Mouse (Mus musculus): ENCODE data around the gene Vmn1r213. TPM values are rescaled to one million over a fixed set of nuclear protein-coding genes. Genes with fewer than 3 reads are reported as not detected.

The Vmn1r213 gene
- polyA plus RNA-seq (2012; rRNA removed), result not detected in 2 replicates

DNA sequence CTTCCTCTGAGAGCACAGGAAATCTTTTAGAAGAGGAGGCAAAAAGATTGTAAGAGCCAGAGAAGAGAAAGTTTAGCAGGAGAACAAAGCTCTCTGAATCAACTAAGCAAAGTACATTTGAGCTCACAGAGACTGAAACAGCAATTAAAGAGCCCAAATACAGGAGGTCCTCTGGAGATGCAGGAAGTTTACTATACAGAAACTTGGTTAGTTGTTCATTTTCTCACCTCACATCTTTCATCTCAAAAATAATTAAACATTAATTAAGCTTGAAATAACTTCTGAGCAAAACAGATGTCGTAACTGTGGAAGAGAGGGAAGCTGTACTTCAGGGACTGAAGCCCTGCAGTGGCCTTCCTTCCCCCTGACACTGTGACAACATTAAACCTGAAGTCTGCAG lies at the start of gene Vmn1r213:
Vmn1r213 (plus strand) TSS at position 301 of the 400 bp plus-strand sequence.
- no peak within 1 kb of the TSS for H3K27ac ChIP-seq (ENCODE audit: insufficient read depth, low read depth, low read length)
- no peaks in the 10 kb centered on the region for H3K27me3 ChIP-seq (ENCODE audit: control insufficient read depth, insufficient read depth, low read length)
- H3K4me3 ChIP-seq (ENCODE audit: low read depth, low read length), result no peak within 1 kb of the TSS
- 72% methylated on average over 1 of the region's 1 CpGs for WGBS
- TF ChIP-seq CTCF (IDR thresholded peaks at IDR 0.05; ENCODE audit: extremely low read depth, insufficient read length, insufficient replicate concordance, low read depth, low read length), result no peak
- TF ChIP-seq POLR2A (IDR thresholded peaks at IDR 0.05; ENCODE audit: low read depth, low read length), result no peak
- H3K36me3 ChIP-seq (ENCODE audit: control insufficient read depth, insufficient read depth, low read length), result no peaks in the 10 kb centered on the region
- H3K4me1 ChIP-seq (ENCODE audit: control insufficient read depth, insufficient read depth, insufficient read length, low read length), result no peaks in the 10 kb centered on the region

DNA sequence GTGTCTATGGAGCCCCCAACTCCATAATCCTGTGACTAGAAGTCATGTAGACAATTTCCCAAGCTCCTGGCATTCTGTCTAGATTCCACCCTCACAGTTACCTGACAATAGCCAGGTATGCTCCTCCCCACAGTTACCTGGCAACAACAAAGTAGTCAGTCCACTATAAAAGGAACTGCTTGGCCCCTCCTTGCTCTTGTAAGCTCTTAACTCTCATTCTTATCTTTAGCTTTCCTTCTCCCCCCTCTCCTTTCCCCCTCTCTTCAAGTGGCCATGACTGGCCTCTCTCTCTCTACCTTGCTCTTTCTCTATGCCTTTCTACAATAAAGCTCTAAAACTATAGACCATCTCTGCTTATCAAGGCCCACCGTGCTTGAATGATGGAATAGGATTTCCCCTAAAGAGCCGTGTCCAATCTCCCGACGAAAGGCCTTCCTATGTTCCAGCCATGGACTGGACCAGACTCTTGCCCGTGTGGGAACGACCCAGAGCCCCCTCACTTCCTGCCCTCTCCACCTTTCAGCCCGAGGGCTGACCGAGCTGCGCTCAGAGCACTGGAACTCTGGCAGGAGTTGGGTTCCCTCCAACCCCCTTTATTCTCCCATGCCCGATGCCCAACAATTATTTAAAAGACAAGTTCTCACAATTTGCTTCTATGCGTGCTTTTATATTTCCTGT lies 17.1 kb upstream of the Vmn1r213 start:
- no peak overlapping the region for H3K4me3 ChIP-seq (ENCODE audit: low read depth, low read length)
- H3K27ac ChIP-seq (ENCODE audit: insufficient read depth, low read depth, low read length), result no peak overlapping the region
- whole genome bisulfite sequencing, result 83% methylated on average over 11 of the region's 11 CpGs
- no peaks in the 10 kb centered on the region for H3K27me3 ChIP-seq (ENCODE audit: control insufficient read depth, insufficient read depth, low read length)
- H3K36me3 ChIP-seq (ENCODE audit: control insufficient read depth, insufficient read depth, low read length), result no peaks in the 10 kb centered on the region
- TF ChIP-seq POLR2A (IDR thresholded peaks at IDR 0.05; ENCODE audit: low read depth, low read length) (no peak), CTCF (IDR thresholded peaks at IDR 0.05; ENCODE audit: extremely low read depth, insufficient read length, insufficient replicate concordance, low read depth, low read length) (no peak)
- H3K4me1 ChIP-seq (ENCODE audit: control insufficient read depth, insufficient read depth, insufficient read length, low read length), result no peaks in the 10 kb centered on the region

DNA sequence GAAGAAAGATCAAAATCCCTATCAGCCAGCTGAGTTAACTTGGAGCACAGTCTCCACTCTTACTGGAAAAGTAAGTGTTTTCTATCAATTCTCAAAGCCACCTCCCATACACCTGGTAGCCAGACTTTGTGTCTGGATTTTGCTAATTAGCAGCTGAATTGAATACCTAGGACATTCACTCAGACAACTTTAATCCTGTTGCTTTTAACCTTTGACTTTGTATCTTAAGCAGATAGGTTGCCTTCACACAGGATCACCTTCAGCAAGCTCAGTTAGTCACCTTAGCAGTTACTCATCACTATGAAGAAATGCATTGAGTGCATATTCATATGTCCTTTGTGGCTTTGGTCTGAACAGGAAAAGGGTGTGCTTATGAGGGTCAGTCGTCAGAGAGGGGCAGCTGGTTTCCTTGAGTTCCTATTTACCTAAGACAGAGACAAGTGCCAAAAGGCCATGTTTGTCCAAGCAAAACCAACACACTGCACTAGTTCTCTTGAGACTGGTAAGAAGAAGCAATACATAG lies 15.2 kb upstream of the Vmn1r213 start:
- Histone ChIP-seq H3K27me3 (ENCODE audit: control insufficient read depth, insufficient read depth, low read length) (no peaks in the 10 kb centered on the region), H3K36me3 (ENCODE audit: control insufficient read depth, insufficient read depth, low read length) (no peaks in the 10 kb centered on the region), H3K4me3 (ENCODE audit: low read depth, low read length) (no peak overlapping the region), H3K4me1 (ENCODE audit: control insufficient read depth, insufficient read depth, insufficient read length, low read length) (no peaks in the 10 kb centered on the region), H3K27ac (ENCODE audit: insufficient read depth, low read depth, low read length) (no peak overlapping the region)
- TF ChIP-seq CTCF (IDR thresholded peaks at IDR 0.05; ENCODE audit: extremely low read depth, insufficient read length, insufficient replicate concordance, low read depth, low read length) (no peak), POLR2A (IDR thresholded peaks at IDR 0.05; ENCODE audit: low read depth, low read length) (no peak)
- 32% methylated on average over 1 of the region's 1 CpGs for WGBS

DNA sequence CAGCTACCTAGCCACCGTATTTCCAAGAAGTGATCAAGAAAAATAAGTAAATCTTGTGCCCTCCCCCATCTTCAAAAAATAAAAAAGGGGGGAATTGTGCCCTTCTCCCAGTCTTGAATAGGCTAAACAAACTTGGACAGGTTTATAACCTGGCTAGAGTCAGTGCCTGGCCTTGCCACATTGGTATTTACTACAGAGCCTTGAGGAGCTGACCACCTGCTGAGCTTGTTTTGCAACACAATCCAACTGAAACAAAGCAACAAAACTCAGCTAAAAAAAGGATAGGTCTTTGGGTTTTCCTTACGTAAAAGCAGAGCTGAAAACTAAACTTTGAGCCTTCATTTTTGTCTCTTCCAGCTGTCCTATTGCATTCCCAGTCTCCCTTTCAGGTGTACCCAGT lies 14.7 kb upstream of the Vmn1r213 start:
- no peaks in the 10 kb centered on the region for H3K36me3 ChIP-seq (ENCODE audit: control insufficient read depth, insufficient read depth, low read length)
- H3K4me3 ChIP-seq (ENCODE audit: low read depth, low read length), result no peak overlapping the region
- TF ChIP-seq CTCF (IDR thresholded peaks at IDR 0.05; ENCODE audit: extremely low read depth, insufficient read length, insufficient replicate concordance, low read depth, low read length) (no peak), POLR2A (IDR thresholded peaks at IDR 0.05; ENCODE audit: low read depth, low read length) (no peak)
- WGBS, result 55% methylated on average over 2 of the region's 2 CpGs
- H3K27me3 ChIP-seq (ENCODE audit: control insufficient read depth, insufficient read depth, low read length), result no peaks in the 10 kb centered on the region
- H3K27ac ChIP-seq (ENCODE audit: insufficient read depth, low read depth, low read length), result no peak overlapping the region
- H3K4me1 ChIP-seq (ENCODE audit: control insufficient read depth, insufficient read depth, insufficient read length, low read length), result no peaks in the 10 kb centered on the region

DNA sequence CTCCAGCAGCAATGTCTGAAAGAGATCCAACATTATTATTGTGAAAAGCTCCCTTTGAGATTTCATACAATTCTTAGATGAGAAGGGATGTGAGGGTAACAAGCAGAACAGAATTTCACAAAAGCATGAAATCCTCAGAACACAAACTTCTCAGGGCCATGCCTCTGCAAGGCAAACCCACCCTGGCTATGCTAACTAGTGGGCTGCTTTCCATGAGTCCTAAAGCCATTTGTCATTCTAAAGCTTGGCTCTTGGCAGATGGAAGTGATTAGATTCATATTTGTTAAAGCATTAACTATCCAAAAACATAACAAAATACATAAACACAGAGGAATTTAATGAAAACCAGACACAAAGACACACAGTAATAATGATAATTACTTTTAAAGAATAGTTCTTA lies 10.7 kb downstream of the Vmn1r213 start:
- Histone ChIP-seq H3K27me3 (ENCODE audit: control insufficient read depth, insufficient read depth, low read length) (no peaks in the 10 kb centered on the region), H3K4me3 (ENCODE audit: low read depth, low read length) (no peak overlapping the region), H3K27ac (ENCODE audit: insufficient read depth, low read depth, low read length) (no peak overlapping the region), H3K4me1 (ENCODE audit: control insufficient read depth, insufficient read depth, insufficient read length, low read length) (no peaks in the 10 kb centered on the region), H3K36me3 (ENCODE audit: control insufficient read depth, insufficient read depth, low read length) (no peaks in the 10 kb centered on the region)
- no peak for TF ChIP-seq POLR2A (IDR thresholded peaks at IDR 0.05; ENCODE audit: low read depth, low read length)
- TF ChIP-seq CTCF (IDR thresholded peaks at IDR 0.05; ENCODE audit: extremely low read depth, insufficient read length, insufficient replicate concordance, low read depth, low read length), result no peak

DNA sequence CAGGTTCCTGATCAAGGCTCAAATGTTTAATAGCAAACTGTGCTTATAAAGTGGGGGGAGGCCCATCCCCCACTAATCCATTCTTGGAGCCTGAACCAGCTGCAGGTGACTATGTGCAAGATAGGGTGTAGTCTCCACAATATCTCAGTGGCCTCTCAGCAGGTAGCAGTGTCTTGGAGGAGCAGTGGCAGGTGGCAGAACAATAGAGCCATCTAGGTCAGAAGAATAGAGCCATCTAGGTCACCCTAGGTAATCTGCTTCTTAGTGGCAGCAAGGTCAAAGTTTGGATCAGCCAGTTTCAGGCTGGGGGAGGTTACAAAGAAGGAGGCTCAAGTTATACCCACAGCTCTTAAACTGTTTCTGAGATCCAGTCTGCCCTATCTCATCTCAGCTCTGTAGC lies 17.4 kb downstream of the Vmn1r213 start:
- no peaks in the 10 kb centered on the region for H3K27me3 ChIP-seq (ENCODE audit: control insufficient read depth, insufficient read depth, low read length)
- H3K4me3 ChIP-seq (ENCODE audit: low read depth, low read length), result no peak overlapping the region
- no peak overlapping the region for H3K27ac ChIP-seq (ENCODE audit: insufficient read depth, low read depth, low read length)
- no peaks in the 10 kb centered on the region for H3K4me1 ChIP-seq (ENCODE audit: control insufficient read depth, insufficient read depth, insufficient read length, low read length)
- no peaks in the 10 kb centered on the region for H3K36me3 ChIP-seq (ENCODE audit: control insufficient read depth, insufficient read depth, low read length)
- no peak for TF ChIP-seq CTCF (IDR thresholded peaks at IDR 0.05; ENCODE audit: extremely low read depth, insufficient read length, insufficient replicate concordance, low read depth, low read length)
- no peak for TF ChIP-seq POLR2A (IDR thresholded peaks at IDR 0.05; ENCODE audit: low read depth, low read length)

DNA sequence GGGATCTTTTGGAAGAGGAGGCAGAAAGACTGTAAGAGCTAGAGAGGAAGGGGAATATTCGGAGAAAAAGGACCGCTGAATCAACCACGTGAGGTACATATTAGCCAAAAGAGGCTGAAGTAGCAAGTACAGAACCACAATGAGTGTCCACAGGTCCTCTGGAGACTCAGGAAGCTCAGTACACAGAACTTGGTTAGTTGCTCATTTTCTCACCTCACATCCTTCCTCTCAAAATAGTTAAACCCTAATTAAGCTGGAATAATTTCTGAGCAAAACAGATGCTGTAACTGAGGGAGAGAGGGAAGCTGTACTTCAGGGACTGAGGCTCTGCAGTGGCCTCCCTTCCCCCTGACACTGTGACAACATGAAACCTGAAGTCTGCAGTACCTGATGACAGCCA lies 22.7 kb downstream of the Vmn1r213 start, which contains the start of gene Vmn1r214:
Vmn1r214 (plus strand) TSS at position 301 of the 400 bp plus-strand sequence.
- no peaks in the 10 kb centered on the region for H3K4me1 ChIP-seq (ENCODE audit: control insufficient read depth, insufficient read depth, insufficient read length, low read length)
- no peak within 1 kb of the TSS for H3K4me3 ChIP-seq (ENCODE audit: low read depth, low read length)
- no peak within 1 kb of the TSS for H3K27ac ChIP-seq (ENCODE audit: insufficient read depth, low read depth, low read length)
- H3K27me3 ChIP-seq (ENCODE audit: control insufficient read depth, insufficient read depth, low read length), result no peaks in the 10 kb centered on the region
- TF ChIP-seq CTCF (IDR thresholded peaks at IDR 0.05; ENCODE audit: extremely low read depth, insufficient read length, insufficient replicate concordance, low read depth, low read length) (no peak), POLR2A (IDR thresholded peaks at IDR 0.05; ENCODE audit: low read depth, low read length) (no peak)
- WGBS, result 83% methylated on average over 3 of the region's 3 CpGs
- H3K36me3 ChIP-seq (ENCODE audit: control insufficient read depth, insufficient read depth, low read length), result no peaks in the 10 kb centered on the region

Measured in small intestine, adult 2 months (tissue).